Mouse (Mus musculus): ENCODE measurements around the gene Zer1. TPM values are rescaled to one million over a fixed set of nuclear protein-coding genes. Genes with fewer than 3 reads are reported as not detected.

The Zer1 gene
- polyA plus RNA-seq, 1 experiment from 2014 or later: 5.0 TPM

DNA sequence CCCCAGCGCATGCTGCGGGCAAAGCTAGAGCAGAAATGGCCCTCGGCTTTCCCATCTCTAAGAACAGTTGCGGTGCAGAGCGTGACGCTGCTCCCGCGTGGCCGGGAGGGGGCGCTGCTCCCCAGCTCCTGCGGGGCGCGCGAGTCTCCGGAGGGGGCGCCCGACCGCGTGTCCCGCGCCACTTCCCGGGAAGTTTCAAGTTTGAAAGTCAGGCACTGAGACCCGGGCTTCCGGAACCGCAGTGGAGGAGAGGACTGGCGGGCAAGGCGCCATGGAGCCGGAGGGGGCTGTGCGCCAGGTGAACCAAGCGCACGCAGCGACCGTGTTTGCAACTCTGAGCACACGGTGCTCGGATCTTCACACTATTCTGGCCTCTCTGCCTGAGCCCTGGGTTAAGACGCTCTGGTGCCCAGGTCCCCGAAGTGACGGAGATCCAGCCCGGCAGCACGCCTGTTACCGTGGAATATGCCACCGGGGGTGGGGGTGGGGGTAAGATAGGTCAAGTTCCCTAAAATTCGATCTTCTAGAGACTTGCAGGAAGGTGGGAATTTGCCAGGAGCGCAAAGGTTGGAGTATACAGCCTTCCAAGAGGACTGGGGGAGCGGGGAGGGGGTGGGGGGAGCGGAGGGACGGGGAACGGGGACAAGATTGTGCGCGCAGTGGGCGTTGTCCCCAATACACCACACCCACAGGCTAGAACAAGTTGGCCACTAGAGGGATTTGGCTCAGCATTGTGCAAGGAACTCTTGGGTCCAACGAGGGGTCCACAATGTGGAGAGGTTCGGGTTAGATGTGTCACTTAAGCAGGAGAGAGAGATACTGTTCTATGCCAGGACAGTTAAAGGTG, 46.7 kb downstream of the Zer1 start, which contains the start of gene Pkn3:
TSS of gene Pkn3 (plus strand) at position 183 of the 847 bp plus-strand sequence.
- WGBS: 1% methylated on average over 53 of the region's 53 CpGs

DNA sequence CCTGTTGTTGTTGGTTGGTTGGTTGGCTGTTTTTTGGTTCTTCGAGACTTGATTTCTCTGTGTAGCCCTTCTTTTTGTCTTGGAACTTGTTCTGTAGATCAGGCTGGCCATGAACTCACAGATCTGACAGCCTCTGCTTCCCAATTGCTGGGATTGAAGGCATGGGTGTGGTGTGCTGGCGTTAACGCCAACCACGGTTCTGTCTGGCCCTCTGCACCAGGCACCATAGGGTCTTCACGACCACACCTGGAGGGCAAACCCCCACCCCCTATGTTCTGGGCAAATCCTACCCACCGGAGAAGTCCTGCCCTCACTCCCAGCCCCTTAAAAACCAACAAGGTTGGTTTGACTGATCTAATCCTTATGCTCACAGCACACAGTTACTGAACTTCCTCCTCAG, 47.4 kb downstream of the Zer1 start:
- no peaks in the 10 kb centered on the region for H3K9me3 ChIP-seq (replicated peaks)
- 0 out of 2 replicates have a peak, but pooled peaks cover 17% of the 10 kb centered on the region for H3K36me3 ChIP-seq
- no peaks in the 10 kb centered on the region for H3K27me3 ChIP-seq
- peak overlapping the region; percentile 20; the same call in 1 of the 2 replicates for H3K27ac ChIP-seq
- ATAC-seq (replicated peaks; ENCODE audit: insufficient number of reproducible peaks, insufficient read depth, low FRiP score, low read depth): no peak
- H3K9ac ChIP-seq: peak overlapping the region; percentile 69; the same call in 1 of the 2 replicates
- WGBS: 65% methylated on average over 6 of the region's 6 CpGs
- H3K4me3 ChIP-seq: peak overlapping the region; percentile 66
- H3K4me2 ChIP-seq: peak overlapping the region; percentile 97
- peaks cover 12% of the 10 kb centered on the region for H3K4me1 ChIP-seq (replicated peaks)

More for the DNA sequence above, 46.7 kb downstream of the Zer1 start, which contains the start of gene Pkn3:
- Histone ChIP-seq H3K27ac (peak within 1 kb of the TSS; percentile 87), H3K4me2 (peak within 1 kb of the TSS; percentile 97), H3K4me1 (replicated peaks) (peaks cover 12% of the 10 kb centered on the region), H3K9me3 (replicated peaks) (no peaks in the 10 kb centered on the region), H3K4me3 (peak within 1 kb of the TSS; percentile 66), H3K27me3 (no peaks in the 10 kb centered on the region), H3K36me3 (0 out of 2 replicates have a peak, but pooled peaks cover 12% of the 10 kb centered on the region), H3K9ac (peak within 1 kb of the TSS; percentile 69)
- peak; percentile 82 for ATAC-seq (replicated peaks; ENCODE audit: insufficient number of reproducible peaks, insufficient read depth, low FRiP score, low read depth)

DNA sequence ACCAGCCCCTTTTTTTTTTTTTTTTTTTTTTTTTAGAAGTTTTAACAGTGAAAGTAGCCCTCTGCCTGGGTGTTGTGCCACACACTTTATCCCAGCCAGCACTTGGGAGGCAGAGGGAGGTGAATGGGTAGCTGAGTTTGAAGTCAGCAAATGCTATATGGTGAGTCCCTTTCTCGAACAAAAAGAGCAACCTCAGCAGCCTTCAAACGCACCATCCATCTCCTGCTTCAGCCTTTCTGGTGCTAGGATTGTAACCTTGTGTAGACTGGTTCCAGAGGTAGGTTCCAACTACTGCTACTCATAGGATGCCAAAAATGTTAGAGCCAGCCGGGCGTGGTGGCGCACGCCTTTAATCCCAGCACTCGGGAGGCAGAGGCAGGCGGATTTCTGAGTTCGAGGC, 47.9 kb downstream of the Zer1 start:
- Histone ChIP-seq H3K4me2 (no peak overlapping the region), H3K4me3 (no peak overlapping the region)
- 89% methylated on average over 9 of the region's 9 CpGs for WGBS

DNA sequence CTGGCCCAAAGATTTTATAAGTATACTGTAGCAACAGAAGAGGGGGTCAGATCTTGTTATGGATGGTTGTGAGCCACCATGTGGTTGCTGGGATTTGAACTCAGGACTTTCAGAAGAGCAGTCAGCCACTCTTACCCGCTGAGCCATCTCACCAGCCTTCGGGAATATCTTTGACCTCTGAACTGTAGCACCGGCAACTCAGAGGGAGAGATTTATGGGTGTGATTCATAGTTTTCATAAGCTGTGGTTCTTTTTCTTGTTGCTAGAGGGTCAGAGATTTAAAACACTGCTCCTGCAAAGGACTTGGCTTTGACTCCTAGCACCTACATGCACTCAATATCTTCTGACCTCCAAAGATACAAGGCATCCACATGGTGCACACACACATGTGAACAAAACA, 48.8 kb downstream of the Zer1 start:
- WGBS: 66% methylated on average over 3 of the region's 3 CpGs
- ATAC-seq (replicated peaks; ENCODE audit: insufficient number of reproducible peaks, insufficient read depth, low FRiP score, low read depth): no peak
- H3K4me1 ChIP-seq (replicated peaks): peaks cover 12% of the 10 kb centered on the region

More for the DNA sequence above, 47.9 kb downstream of the Zer1 start:
- Histone ChIP-seq H3K36me3 (0 out of 2 replicates have a peak, but pooled peaks cover 20% of the 10 kb centered on the region), H3K27ac (no peak overlapping the region), H3K27me3 (no peaks in the 10 kb centered on the region), H3K9me3 (replicated peaks) (no peaks in the 10 kb centered on the region), H3K4me1 (replicated peaks) (peaks cover 12% of the 10 kb centered on the region), H3K9ac (no peak overlapping the region)
- no peak for ATAC-seq (replicated peaks; ENCODE audit: insufficient number of reproducible peaks, insufficient read depth, low FRiP score, low read depth)

GRCm38 (mm10) chr2:30073285-30073684, 51.1 kb downstream of the Zer1 start:
- Histone ChIP-seq H3K9me3 (replicated peaks) (no peaks in the 10 kb centered on the region), H3K36me3 (peaks cover 44% of the 10 kb centered on the region), H3K4me3 (no peak overlapping the region), H3K4me1 (replicated peaks) (peaks cover 12% of the 10 kb centered on the region), H3K9ac (no peak overlapping the region; the same call in 1 of the 2 replicates), H3K27me3 (no peaks in the 10 kb centered on the region), H3K27ac (no peak overlapping the region), H3K4me2 (no peak overlapping the region)
- no peak for ATAC-seq (replicated peaks; ENCODE audit: insufficient number of reproducible peaks, insufficient read depth, low FRiP score, low read depth)
- 75% methylated on average over 3 of the region's 3 CpGs for WGBS

More for the DNA sequence above, 48.8 kb downstream of the Zer1 start:
- Histone ChIP-seq H3K9me3 (replicated peaks) (no peaks in the 10 kb centered on the region), H3K27ac (no peak overlapping the region), H3K36me3 (peaks cover 21% of the 10 kb centered on the region), H3K4me2 (no peak overlapping the region), H3K27me3 (no peaks in the 10 kb centered on the region), H3K4me3 (no peak overlapping the region), H3K9ac (no peak overlapping the region)

DNA sequence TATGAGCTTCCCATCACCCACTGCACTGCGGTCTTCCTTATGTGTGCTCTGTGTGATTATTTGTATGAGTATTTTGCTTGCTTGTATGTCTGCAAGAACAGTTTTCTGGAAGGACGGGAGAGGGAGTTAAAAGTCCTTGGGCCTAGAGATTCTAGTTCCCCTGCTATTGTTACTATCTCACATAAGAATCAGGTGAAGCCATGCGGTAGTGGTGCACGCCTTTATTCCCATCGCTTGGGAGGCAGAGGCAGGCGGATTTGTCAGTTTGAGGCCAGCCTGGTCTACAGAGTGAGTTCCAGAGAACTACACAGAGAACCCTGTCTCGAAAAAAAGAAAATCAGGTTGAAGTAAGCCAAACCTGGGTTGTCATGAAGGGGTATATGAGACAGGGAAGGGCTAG, 51.5 kb downstream of the Zer1 start:
- Histone ChIP-seq H3K9me3 (replicated peaks) (no peaks in the 10 kb centered on the region), H3K4me3 (no peak overlapping the region), H3K27ac (no peak overlapping the region), H3K36me3 (peaks cover 48% of the 10 kb centered on the region), H3K9ac (no peak overlapping the region), H3K4me1 (replicated peaks) (peaks cover 13% of the 10 kb centered on the region), H3K27me3 (no peaks in the 10 kb centered on the region), H3K4me2 (no peak overlapping the region)
- no peak for ATAC-seq (replicated peaks; ENCODE audit: insufficient number of reproducible peaks, insufficient read depth, low FRiP score, low read depth)
- 72% methylated on average over 7 of the region's 7 CpGs for WGBS

DNA sequence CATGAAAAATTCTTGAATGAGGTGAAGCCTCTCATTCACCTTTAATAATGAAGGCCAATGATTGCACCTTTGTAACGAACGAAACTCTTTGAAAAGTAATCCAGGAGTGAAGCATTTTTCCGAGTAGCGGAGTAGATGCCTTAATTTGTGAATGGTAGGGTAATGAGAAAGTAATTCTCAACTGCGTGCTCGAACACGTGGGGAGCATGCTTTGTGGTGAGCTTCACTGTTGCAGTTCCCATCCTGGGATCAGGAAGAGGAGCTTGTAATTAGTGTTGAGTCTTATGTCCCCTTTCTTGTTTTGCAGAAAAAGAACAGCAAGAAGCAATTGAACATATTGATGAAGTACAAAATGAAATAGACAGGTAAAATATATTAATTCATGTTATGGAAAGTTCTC, 56.4 kb downstream of the Zer1 start:
- Histone ChIP-seq H3K4me3 (peak overlapping the region; percentile 100), H3K9ac (peak overlapping the region; percentile 95), H3K36me3 (peaks cover 39% of the 10 kb centered on the region), H3K9me3 (replicated peaks) (no peaks in the 10 kb centered on the region), H3K27me3 (no peaks in the 10 kb centered on the region), H3K27ac (no peak overlapping the region), H3K4me2 (peak overlapping the region; percentile 71), H3K4me1 (replicated peaks) (peaks cover 36% of the 10 kb centered on the region)
- 30% methylated on average over 7 of the region's 7 CpGs for WGBS
- ATAC-seq (replicated peaks; ENCODE audit: insufficient number of reproducible peaks, insufficient read depth, low FRiP score, low read depth): no peak

DNA sequence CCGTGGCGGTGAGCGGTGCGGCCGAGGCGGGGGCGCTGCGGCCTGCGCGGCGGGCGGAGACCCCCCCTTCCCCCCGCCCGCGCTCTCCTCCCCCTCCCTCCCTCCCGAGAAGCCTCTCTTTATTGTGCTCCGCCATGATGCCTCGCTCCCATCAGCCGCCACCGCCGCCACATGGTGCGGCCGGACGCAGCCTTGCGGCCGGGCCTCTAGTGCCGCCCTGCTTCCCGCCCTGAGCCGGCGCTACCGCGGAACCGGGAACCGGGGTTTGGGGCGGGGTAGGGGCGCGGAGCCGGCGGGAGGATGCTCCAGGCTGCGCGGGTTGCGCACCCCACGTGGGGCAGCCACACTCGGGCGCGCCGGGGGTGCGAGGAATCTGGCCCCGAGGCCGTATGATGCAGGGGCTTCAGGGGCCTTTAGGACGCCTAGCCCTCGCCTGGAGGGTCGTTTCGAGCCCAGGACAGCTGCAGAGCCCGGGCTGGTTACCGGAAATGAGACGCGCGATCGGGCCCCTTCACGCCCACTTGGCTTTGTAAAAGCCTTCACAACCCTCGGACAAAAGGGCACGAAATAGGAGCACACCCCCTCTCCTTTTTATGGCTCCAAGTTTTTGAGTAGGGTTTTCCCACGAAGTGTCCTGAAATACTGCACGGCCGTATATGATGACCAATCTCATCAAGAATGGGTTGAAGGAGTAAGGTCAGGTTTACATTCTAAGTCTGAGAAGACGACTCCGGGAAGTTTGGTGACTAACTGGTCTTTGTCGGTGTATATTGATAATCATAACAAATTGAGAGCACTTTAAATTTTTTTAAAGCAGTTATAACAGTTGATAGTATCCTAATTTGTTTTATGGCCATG, 57.1 kb downstream of the Zer1 start:
- no peaks in the 10 kb centered on the region for H3K27me3 ChIP-seq
- H3K4me1 ChIP-seq (replicated peaks): peaks cover 38% of the 10 kb centered on the region
- peaks cover 33% of the 10 kb centered on the region for H3K36me3 ChIP-seq
- peak overlapping the region; percentile 100 for H3K4me3 ChIP-seq
- no peaks in the 10 kb centered on the region for H3K9me3 ChIP-seq (replicated peaks)
- ATAC-seq (replicated peaks; ENCODE audit: insufficient number of reproducible peaks, insufficient read depth, low FRiP score, low read depth): peak; percentile 19
- peak overlapping the region; percentile 99 for H3K27ac ChIP-seq
- H3K4me2 ChIP-seq: peak overlapping the region; percentile 71
- WGBS: under 1% methylated on average over 52 of the region's 69 CpGs
- peak overlapping the region; percentile 95 for H3K9ac ChIP-seq

DNA sequence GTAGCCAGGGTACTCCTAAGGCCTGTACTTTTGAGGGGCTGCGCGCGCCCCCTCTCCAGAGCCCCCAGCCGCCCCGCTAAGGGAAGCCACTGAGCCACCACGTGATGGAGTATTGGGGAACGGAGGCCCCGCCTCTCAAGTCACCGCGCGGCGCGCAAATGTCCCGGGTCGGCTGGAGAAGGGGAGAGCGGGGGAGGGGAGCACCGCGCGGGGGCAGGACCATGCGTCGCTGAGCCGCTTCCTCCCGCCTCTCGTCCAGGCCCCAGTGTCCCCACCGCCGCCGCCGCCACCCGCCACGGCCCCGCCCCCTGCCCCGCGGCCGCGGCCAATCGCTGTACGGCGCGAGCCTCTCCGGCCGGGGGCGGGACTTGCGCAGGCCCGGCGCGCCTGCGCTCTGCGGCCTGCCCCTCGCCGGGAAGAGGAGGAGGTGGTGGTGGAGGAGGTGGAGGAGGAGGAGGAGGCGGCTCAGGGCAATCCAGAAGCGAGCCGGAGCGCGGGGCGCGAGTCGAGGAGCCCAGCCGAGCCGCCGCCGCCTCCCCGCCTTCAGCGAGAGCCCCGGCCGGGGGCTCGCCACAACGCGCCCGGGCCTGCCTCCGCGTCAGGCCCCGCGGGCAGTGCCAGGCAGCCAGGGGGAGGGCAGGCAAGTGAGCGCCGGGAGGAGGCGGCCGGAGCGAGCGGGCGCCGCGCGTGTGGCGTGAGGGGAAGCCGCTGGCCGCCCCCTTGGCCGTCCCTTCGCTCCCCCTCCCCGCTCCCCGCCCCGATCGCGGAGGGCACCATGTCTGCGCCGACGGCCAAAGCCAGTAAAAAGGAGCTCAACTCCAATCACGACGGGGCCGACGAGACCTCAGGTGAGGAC, 58.1 kb downstream of the Zer1 start:
- ATAC-seq (replicated peaks; ENCODE audit: insufficient number of reproducible peaks, insufficient read depth, low FRiP score, low read depth): peak; percentile 94
- under 1% methylated on average over 52 of the region's 101 CpGs for WGBS

DNA sequence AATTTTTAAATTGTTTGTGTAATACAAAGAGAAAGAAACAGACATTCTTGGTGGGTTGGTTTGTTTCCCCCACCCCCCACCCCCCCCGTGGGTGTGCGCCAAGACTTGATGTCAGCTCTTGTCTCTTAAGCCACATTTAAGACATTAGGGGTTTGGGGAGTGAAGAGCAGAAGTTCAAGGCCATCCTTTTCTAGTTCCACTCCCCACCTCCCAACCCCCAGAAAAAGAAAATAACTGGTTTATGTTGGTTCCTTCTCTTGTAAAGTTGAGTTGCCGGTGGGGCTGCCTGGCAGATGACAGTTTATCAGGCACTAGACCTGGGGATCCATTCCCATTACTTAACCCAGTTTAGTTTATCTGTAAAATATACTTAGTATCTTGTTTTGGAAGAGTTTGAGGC, 60.1 kb downstream of the Zer1 start:
- 48% methylated on average over 3 of the region's 3 CpGs for WGBS
- H3K4me2 ChIP-seq: peak overlapping the region; percentile 91

More for the DNA sequence above, 58.1 kb downstream of the Zer1 start:
- Histone ChIP-seq H3K9ac (peak overlapping the region; percentile 95), H3K4me1 (replicated peaks) (peaks cover 42% of the 10 kb centered on the region), H3K9me3 (replicated peaks) (no peaks in the 10 kb centered on the region), H3K4me3 (peak overlapping the region; percentile 100), H3K4me2 (peak overlapping the region; percentile 75), H3K27ac (peak overlapping the region; percentile 99), H3K36me3 (peaks cover 29% of the 10 kb centered on the region), H3K27me3 (no peaks in the 10 kb centered on the region)

More for the DNA sequence above, 60.1 kb downstream of the Zer1 start:
- ATAC-seq (replicated peaks; ENCODE audit: insufficient number of reproducible peaks, insufficient read depth, low FRiP score, low read depth): no peak
- Histone ChIP-seq H3K9me3 (replicated peaks) (no peaks in the 10 kb centered on the region), H3K27ac (0 out of 2 replicates have a peak overlapping the region, but pooled peaks have one; percentile 96), H3K27me3 (no peaks in the 10 kb centered on the region), H3K9ac (peak overlapping the region; percentile 22; the same call in 1 of the 2 replicates), H3K4me1 (replicated peaks) (peaks cover 45% of the 10 kb centered on the region), H3K36me3 (peaks cover 15% of the 10 kb centered on the region), H3K4me3 (peak overlapping the region; percentile 69)
